Mouse (Mus musculus) limb, embryonic 14.5 days (tissue): ENCODE data around the gene Ing4. TPM values are rescaled to one million over a fixed set of nuclear protein-coding genes. Genes with fewer than 3 reads are reported as not detected.
"Not testable (repeated sequence)": the region's sequence is repeated elsewhere in the genome, so short reads cannot be mapped to it uniquely, and the experiment has no call there.

Experiments
- ATAC-seq: fragments of 200-750 bp; cut with Nextera tagmentation; 2 replicates; pipeline ENCODE4 v1.8.0; 2017; ENCODE audit warnings: low read depth, moderate number of reproducible peaks, moderate TSS enrichment; ENCODE audit not compliant: low FRiP score
- DNase-seq: peaks from one replicate; pipeline ENCODE4 v3.0.0-alpha.2; 2015; ENCODE audit warnings: low spot score
- H3K27ac ChIP-seq: fragments of 300-500 bp; sonication (generic); replicated peaks from 2 replicates; pipeline ENCODE4 v1.5.1; 2014; ENCODE audit warnings: low read depth, mild to moderate bottlenecking, low read length, moderate library complexity, mixed read lengths
- H3K27me3 ChIP-seq: fragments of 300-500 bp; sonication (generic); 2 replicates; pipeline ENCODE4 v1.6.1; 2014; ENCODE audit warnings: low read length, mixed read lengths; ENCODE audit not compliant: control insufficient read depth, insufficient read depth
- H3K36me3 ChIP-seq: fragments of 300-500 bp; sonication (generic); 2 replicates; pipeline ENCODE4 v1.6.1; 2014; ENCODE audit warnings: mild to moderate bottlenecking, low read length, moderate library complexity, mixed read lengths; ENCODE audit not compliant: control insufficient read depth, insufficient read depth
- H3K4me1 ChIP-seq: fragments of 300-500 bp; sonication (generic); 2 replicates; pipeline ENCODE4 v1.6.1; 2014; ENCODE audit warnings: antibody characterized with exemption, low read length, mixed read lengths; ENCODE audit not compliant: control insufficient read depth, insufficient read depth
- H3K4me2 ChIP-seq: fragments of 300-500 bp; sonication (generic); replicated peaks from 2 replicates; pipeline ENCODE4 v1.6.1; 2014; ENCODE audit warnings: low read depth, mild to moderate bottlenecking, low read length, moderate library complexity; ENCODE audit not compliant: severe bottlenecking
- H3K4me3 ChIP-seq: fragments of 300-500 bp; sonication (generic); replicated peaks from 2 replicates; pipeline ENCODE4 v1.5.1; 2014; ENCODE audit warnings: low read length
- H3K9ac ChIP-seq: fragments of 300-500 bp; sonication (generic); 2 replicates; pipeline ENCODE4 v1.6.1; 2014; ENCODE audit warnings: mild to moderate bottlenecking, low read depth, low read length, moderate library complexity; ENCODE audit not compliant: severe bottlenecking
- H3K9me3 ChIP-seq: fragments of 300-500 bp; sonication (generic); 2 replicates; pipeline ENCODE4 v1.6.1; 2016; ENCODE audit warnings: low read length; ENCODE audit not compliant: control insufficient read depth
- POLR2A ChIP-seq: fragments of 200-500 bp; IDR thresholded peaks from 2 replicates; pipeline ENCODE4 v1.8.0; 2012; ENCODE audit warnings: inconsistent platforms, mild to moderate bottlenecking, moderate library complexity, borderline replicate concordance; ENCODE audit not compliant: insufficient read depth, insufficient read length; ENCODE audit errors: extremely low read depth
- WGBS: fragments of 180-500 bp; shearing (Covaris S2); extraction: QIAGEN DNeasy Blood & Tissue Kit; methylation state at CpG from one replicate; pipeline ENCODE4 v1.1.7; 2014; 5-methylcytosine and 5-hydroxymethylcytosine counted together
- polyA plus RNA-seq, 2 experiments: library from polyadenylated mRNA; depleted of rRNA in 1 of 2; stranded (reverse) in 1 of 2; unstranded in 1 of 2; fragments of >200 nt; fragmentation: Nextera tagmentation in 1 of 2; extraction: Ambion mirVana in 1 of 2; gene quantifications; 2 replicates each; pipeline versions ENCODE4 v1.2.1 to v1.2.3; 2012 to 2014

Gene Ing4
- polyA plus RNA-seq, 2 experiments: 122 to 143 TPM

- peak; percentile 85 for DNase-seq
- Histone ChIP-seq H3K4me2 (peak overlapping the region; percentile 67), H3K27ac (peak overlapping the region; percentile 98), H3K4me3 (peak overlapping the region; percentile 80), H3K27me3 (no peaks in the 10 kb centered on the region), H3K36me3 (peaks cover 33% of the 10 kb centered on the region), H3K9me3 (no peaks in the 10 kb centered on the region), H3K4me1 (peaks cover 11% of the 10 kb centered on the region), H3K9ac (peak overlapping the region; percentile 93)
- no peak for TF ChIP-seq POLR2A
- peak; percentile 87 for ATAC-seq
- 2% methylated on average over 30 of the region's 78 CpGs for WGBS
These were observed 30.1 kb upstream of the Ing4 start for GRCm38 (mm10) chr6:125009181-125010073.

GRCm38 (mm10) chr6:125017682-125018081, 21.9 kb upstream of the Ing4 start:
- WGBS: 87% methylated on average over 3 of the region's 3 CpGs
- no peaks in the 10 kb centered on the region for H3K4me1 ChIP-seq
- H3K36me3 ChIP-seq: peaks cover 72% of the 10 kb centered on the region

GRCm38 (mm10) chr6:125030532-125030931, 9.0 kb upstream of the Ing4 start:
- ATAC-seq, H3K4me3 ChIP-seq, H3K27ac ChIP-seq, H3K4me2 ChIP-seq, H3K9me3 ChIP-seq, H3K27me3 ChIP-seq, H3K9ac ChIP-seq, H3K4me1 ChIP-seq: not testable (repeated sequence)
- WGBS: 27% methylated on average over 6 of the region's 9 CpGs
- peaks cover 83% of the 10 kb centered on the region for H3K36me3 ChIP-seq
- peak; percentile 38 for DNase-seq

More at GRCm38 (mm10) chr6:125017682-125018081, 21.9 kb upstream of the Ing4 start:
- H3K27ac ChIP-seq: no peak overlapping the region
- H3K9me3 ChIP-seq: no peaks in the 10 kb centered on the region
- TF ChIP-seq POLR2A: no peak
- H3K4me3 ChIP-seq: no peak overlapping the region
- no peaks in the 10 kb centered on the region for H3K27me3 ChIP-seq
- ATAC-seq (no peak), DNase-seq (no peak)
- no peak overlapping the region for H3K9ac ChIP-seq
- H3K4me2 ChIP-seq: no peak overlapping the region

GRCm38 (mm10) chr6:125031604-125032003, 8.0 kb upstream of the Ing4 start:
- Histone ChIP-seq H3K4me3 (no peak overlapping the region), H3K27ac (no peak overlapping the region), H3K4me1 (no peaks in the 10 kb centered on the region), H3K27me3 (no peaks in the 10 kb centered on the region), H3K9me3 (no peaks in the 10 kb centered on the region), H3K4me2 (no peak overlapping the region), H3K36me3 (peaks cover 82% of the 10 kb centered on the region), H3K9ac (no peak overlapping the region)
- DNase-seq: no peak
- no peak for ATAC-seq
- WGBS: 90% methylated on average over 16 of the region's 16 CpGs
- TF ChIP-seq POLR2A: no peak

GRCm38 (mm10) chr6:125038666-125039065, 894 bp upstream of the Ing4 start:
- Histone ChIP-seq H3K4me1 (peaks cover 4% of the 10 kb centered on the region; the same call in 1 of the 2 replicates), H3K4me2 (peak overlapping the region; percentile 56), H3K27ac (peak overlapping the region; percentile 87), H3K27me3 (no peaks in the 10 kb centered on the region), H3K36me3 (peaks cover 46% of the 10 kb centered on the region), H3K9ac (peak overlapping the region; percentile 49; the same call in 1 of the 2 replicates), H3K9me3 (no peaks in the 10 kb centered on the region), H3K4me3 (peak overlapping the region; percentile 51)
- DNase-seq: no peak
- TF ChIP-seq POLR2A: no peak
- no peak for ATAC-seq
- WGBS: 91% methylated on average over 4 of the region's 4 CpGs
